ENCODE assay signal across 22 mouse cellular contexts in the genomic region with DNA sequence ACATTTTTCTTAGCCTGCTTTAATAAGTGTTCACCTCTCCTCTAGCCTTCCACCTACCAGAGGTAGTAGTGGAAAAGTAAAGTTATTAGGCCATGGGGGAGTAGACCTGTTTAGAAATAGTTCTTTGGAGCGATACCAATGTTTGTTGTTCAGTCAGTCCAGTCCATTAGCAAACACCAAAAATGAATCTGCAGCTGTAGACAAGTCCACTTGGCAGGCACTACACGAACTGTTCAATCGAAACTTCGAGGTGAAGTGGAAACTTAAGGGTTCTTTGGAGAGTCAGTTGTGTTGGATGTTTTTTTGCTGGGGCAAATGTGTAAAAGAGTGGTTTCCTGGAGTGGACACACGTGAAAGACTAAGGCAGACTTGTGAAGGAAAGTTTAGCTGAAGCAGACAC.
DNase-seq lines count a peak whose midpoint lies in the region; ATAC-seq and TF ChIP-seq lines count a peak whose summit lies in the region.
"Had no signal": no experiment of that assay in that cellular context is flagged by ENCODE, and none has a peak within 500 bp of the region (broad histone marks: within the 10 kb centered on the region; RNA-seq: fewer than 3 reads in every experiment).

No protein-coding gene starts in this region.

- H3K4me3 ChIP-seq in liver, adult 2 months (ENCODE audit: insufficient read depth, low read depth, low read length): no peak overlapping the region
- no peak overlapping the region for H3K4me3 ChIP-seq in lung, embryonic 16.5 days (ENCODE audit: low read length)
- H3K4me3 ChIP-seq: embryonic facial prominence, embryonic 13.5 days; forebrain, embryonic 13.5 days; heart, embryonic 12.5 days; hindbrain, embryonic 10.5 days had no signal

- TF ChIP-seq POLR2A in liver, adult 2 months (IDR thresholded peaks at IDR 0.05; ENCODE audit: extremely low read depth, insufficient read depth, low read length): no peak

- H3K27ac ChIP-seq in liver, adult 2 months (replicated peaks; ENCODE audit: insufficient read depth, low read depth, low read length): peak overlapping the region; percentile 89
- no peak overlapping the region for H3K27ac ChIP-seq in lung, embryonic 16.5 days (ENCODE audit: low read length)
- H3K27ac ChIP-seq: embryonic facial prominence, embryonic 13.5 days; forebrain, embryonic 13.5 days; hindbrain, embryonic 10.5 days; hindbrain, embryonic 14.5 days had no signal

- H3K9ac ChIP-seq in liver, adult 2 months (ENCODE audit: low read depth, low read length): no peak overlapping the region
- H3K9ac ChIP-seq in lung, embryonic 16.5 days (ENCODE audit: low read length): no peak overlapping the region
- H3K9ac ChIP-seq: embryonic facial prominence, embryonic 13.5 days; forebrain, embryonic 13.5 days; forebrain, postnatal 0 days; heart, embryonic 12.5 days; hindbrain, embryonic 14.5 days had no signal

- TF ChIP-seq CTCF in liver, adult 2 months (IDR thresholded peaks at IDR 0.05; ENCODE audit: low read depth, low read length): no peak

- H3K79me2 ChIP-seq in liver, adult 2 months (ENCODE audit: control insufficient read depth, insufficient read depth, low read length): peaks cover 2% of the 10 kb centered on the region; the same call in 1 of the 2 replicates

- H3K4me1 ChIP-seq in liver, adult 2 months (ENCODE audit: control insufficient read depth, insufficient read depth, low read length): peaks cover 17% of the 10 kb centered on the region
- no peaks in the 10 kb centered on the region for H3K4me1 ChIP-seq in lung, embryonic 16.5 days (replicated peaks; ENCODE audit: control insufficient read depth, insufficient read depth, low read length)
- H3K4me1 ChIP-seq: embryonic facial prominence, embryonic 13.5 days; forebrain, embryonic 13.5 days; heart, embryonic 12.5 days; hindbrain, embryonic 10.5 days had no signal

- H3K9me3 ChIP-seq in lung, embryonic 16.5 days (ENCODE audit: control insufficient read depth, low read length): no peaks in the 10 kb centered on the region
- H3K9me3 ChIP-seq: embryonic facial prominence, embryonic 13.5 days; forebrain, embryonic 13.5 days; heart, embryonic 12.5 days; hindbrain, embryonic 10.5 days had no signal

- peak; percentile 31 for ATAC-seq in lung, embryonic 16.5 days (ENCODE audit: low read depth)
- no peak for ATAC-seq in megakaryocyte-erythroid progenitor cell, adult 5-6 weeks (replicated peaks; ENCODE audit: low FRiP score, low TSS enrichment, poor library complexity, severe bottlenecking)
- ATAC-seq: activated CD4-positive, CD25-positive, alpha-beta regulatory T cell, adult 4 months; forebrain, embryonic 13.5 days; forebrain, postnatal 0 days; Patski had no signal

- no peaks in the 10 kb centered on the region for H3K27me3 ChIP-seq in liver, adult 2 months (ENCODE audit: control insufficient read depth, insufficient read depth, low read length)
- no peaks in the 10 kb centered on the region for H3K27me3 ChIP-seq in lung, embryonic 16.5 days (ENCODE audit: control insufficient read depth, insufficient read depth, low read depth, low read length)
- H3K27me3 ChIP-seq: CH12.LX; embryonic facial prominence, embryonic 13.5 days; forebrain, embryonic 13.5 days; heart, embryonic 12.5 days; Patski had no signal

- H3K36me3 ChIP-seq in liver, adult 2 months (ENCODE audit: control insufficient read depth, insufficient read depth, low read length): peaks cover 9% of the 10 kb centered on the region; the same call in 1 of the 2 replicates
- peaks cover 25% of the 10 kb centered on the region for H3K36me3 ChIP-seq in lung, embryonic 16.5 days (ENCODE audit: control insufficient read depth, insufficient read depth, low read length)

- WGBS in liver, adult 2 months: 22% methylated on average over 5 of the region's 5 CpGs
- WGBS in lung, embryonic 16.5 days: 61% methylated on average over 5 of the region's 5 CpGs

- DNase-seq in liver, adult 2 months (ENCODE audit: extremely low read depth, low read depth, low spot score): peak; percentile 99
- DNase-seq in liver: no peak
- peak; percentile 82 for DNase-seq in lung, postnatal 25 days (ENCODE audit: low spot score)
- DNase-seq in right cerebral cortex, postnatal 14 days: no peak
- no peak for DNase-seq in cerebellum, adult 11-12 months
- DNase-seq: adrenal gland, adult 8-10 months; adrenal gland, postnatal 36 days; cerebellum, adult 11 months; cerebellum, adult 9-11 months; cerebellum, postnatal 36 days; forebrain, postnatal 0 days; gastrocnemius, postnatal 14 days had no signal

- no peak overlapping the region for H3K4me2 ChIP-seq in lung, embryonic 16.5 days (ENCODE audit: low read depth, low read length)
- H3K4me2 ChIP-seq: embryonic facial prominence, embryonic 13.5 days; forebrain, embryonic 13.5 days; heart, embryonic 12.5 days; hindbrain, embryonic 14.5 days had no signal

Comparison
In these comparisons a context has a peak if more than half of its experiments do, and no peak if none do; other contexts are left out.
1. DNase-seq: peak in liver, adult 2 months (single experiment) and lung, postnatal 25 days (single experiment); none in liver (single experiment), right cerebral cortex, postnatal 14 days (single experiment) and cerebellum, adult 11-12 months (single experiment).